Mouse (Mus musculus): ENCODE measurements at regions not wholly inside any gene's neighbourhood (a gene's known extent, or its start where the extent isn't known, plus 50 kb on each side); places are given as distances from the start of the nearest gene placed in this dataset.

GRCm38 (mm10) chrX:47726285-47726684, 166.5 kb downstream of the Smarca1 start:
- peak in 1 of 2 experiments; percentile 2 for DNase-seq (ENCODE audit: low spot score in 2 of 2)

- DNase-seq (ENCODE audit: low spot score in 2 of 2): peak; percentile 4 to 16
Observed at GRCm38 (mm10) chrX:47703080-47703479, 189.7 kb downstream of the Smarca1 start.

GRCm38 (mm10) chrX:47668778-47669177, 224.0 kb downstream of the Smarca1 start:
- DNase-seq (ENCODE audit: low spot score in 2 of 2): no peak

- DNase-seq (ENCODE audit: low spot score in 2 of 2): no peak
Observed at GRCm38 (mm10) chrX:47646523-47646922, 246.3 kb downstream of the Smarca1 start.

GRCm38 (mm10) chrX:47641191-47641590, 251.6 kb downstream of the Smarca1 start:
- no peak for DNase-seq (ENCODE audit: low spot score in 2 of 2)

- DNase-seq (ENCODE audit: low spot score in 2 of 2): no peak
Observed at GRCm38 (mm10) chrX:47638831-47639316, 253.9 kb downstream of the Smarca1 start.

- DNase-seq (ENCODE audit: low spot score in 2 of 2): no peak
Observed at GRCm38 (mm10) chrX:47622881-47623613, 269.7 kb downstream of the Smarca1 start.

- no peak for DNase-seq (ENCODE audit: low spot score in 2 of 2)
Observed at GRCm38 (mm10) chrX:47612364-47612763, 280.4 kb downstream of the Smarca1 start.

Data from left cerebral cortex, adult 18-20 months (tissue).